Mouse (Mus musculus) lung, postnatal 25 days (tissue): ENCODE data around the gene Tmc2.

Experiments used
- DNase-seq: peaks from one replicate; pipeline ENCODE4 v3.0.0; 2022; ENCODE audit warnings: low spot score

Gene Tmc2

DNA sequence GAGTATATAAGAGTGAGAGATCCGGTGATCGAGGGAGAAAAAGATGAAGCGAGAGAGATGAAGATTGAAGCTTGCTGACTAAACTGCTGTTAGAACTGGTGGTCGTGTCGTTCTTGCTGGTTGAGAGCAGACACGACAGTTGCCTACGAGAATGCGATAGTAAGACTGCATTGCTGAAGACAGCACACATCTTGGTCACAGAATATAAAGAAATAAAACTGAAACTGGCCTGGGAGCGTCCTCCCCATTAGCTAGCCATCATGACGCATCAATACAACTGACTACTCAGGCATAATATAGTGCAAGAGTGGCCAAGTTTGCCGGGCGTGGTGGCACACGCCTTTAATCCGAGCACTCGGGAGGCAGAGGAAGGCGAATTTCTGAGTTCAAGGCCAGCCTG is at the start of gene Tmc2:
Gene Tmc2 (plus strand): TSS at position 301 of the 400 bp plus-strand sequence.
- DNase-seq, result no peak

DNA sequence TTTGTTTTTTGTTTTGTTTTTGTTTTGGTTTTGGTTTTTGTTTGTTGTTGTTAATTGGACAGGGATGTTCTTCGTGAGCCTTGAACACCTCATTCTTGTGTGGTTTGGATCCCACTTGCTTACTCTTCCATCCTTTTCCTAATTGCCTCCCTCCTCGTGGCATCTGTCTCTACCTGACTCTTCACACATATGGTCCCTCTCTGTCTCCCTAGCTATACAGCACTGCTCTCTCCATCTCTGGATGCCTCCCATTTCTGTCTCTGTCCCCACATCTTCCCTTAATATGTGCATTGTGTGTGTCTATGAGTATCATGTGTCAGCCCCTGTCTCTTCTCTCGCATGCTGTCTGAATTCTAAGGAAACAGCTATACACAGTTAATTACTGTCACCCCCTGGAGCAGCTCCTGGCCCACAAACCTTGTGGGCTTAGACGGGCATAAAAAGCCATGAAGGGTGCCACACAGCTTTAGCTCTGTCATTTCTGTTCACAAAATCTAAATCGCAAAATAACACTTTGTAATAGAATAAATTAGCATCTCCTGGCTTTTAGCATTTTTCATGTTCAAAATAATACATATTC is 48.8 kb upstream of the Tmc2 start:
- DNase-seq, result no peak

DNA sequence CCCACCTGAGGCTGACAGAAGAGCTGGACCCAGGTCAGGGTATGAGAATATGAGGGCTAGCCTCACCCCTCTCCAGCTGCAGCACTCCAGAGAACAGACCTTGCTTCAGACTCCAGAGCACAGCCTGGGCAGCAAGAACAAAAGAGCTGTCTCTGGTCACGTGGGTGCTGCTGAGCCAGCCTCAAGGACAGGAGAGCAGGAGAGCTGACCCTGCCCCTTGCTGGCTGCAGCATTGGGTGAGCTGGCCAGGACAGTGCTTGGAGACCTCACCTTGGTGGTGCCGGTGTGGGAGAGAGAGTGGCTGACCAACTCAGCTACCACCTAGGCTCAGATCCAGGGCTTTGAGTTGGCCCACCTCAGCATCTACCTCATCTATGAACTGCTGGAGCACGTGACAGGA is 39.8 kb upstream of the Tmc2 start:
- no peak for DNase-seq

DNA sequence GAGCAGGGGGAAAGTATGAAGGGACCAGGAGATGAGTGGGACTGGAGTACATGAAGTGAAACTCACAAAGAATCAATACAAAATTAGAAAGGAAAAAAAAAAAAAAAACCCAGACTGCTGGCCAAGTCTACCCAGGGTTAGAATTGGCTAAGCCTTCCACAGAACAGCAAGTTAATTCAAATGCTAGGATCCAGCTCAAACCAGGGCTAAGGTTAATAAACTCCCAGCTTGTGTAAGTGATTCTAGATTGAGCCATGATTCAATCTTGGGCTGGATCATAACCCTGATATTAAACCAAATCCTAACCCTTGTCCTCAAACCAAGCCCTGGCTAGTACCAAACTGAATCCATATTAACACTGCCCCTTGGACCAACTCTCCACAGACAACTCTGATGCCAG is 39.1 kb upstream of the Tmc2 start:
- no peak for DNase-seq

DNA sequence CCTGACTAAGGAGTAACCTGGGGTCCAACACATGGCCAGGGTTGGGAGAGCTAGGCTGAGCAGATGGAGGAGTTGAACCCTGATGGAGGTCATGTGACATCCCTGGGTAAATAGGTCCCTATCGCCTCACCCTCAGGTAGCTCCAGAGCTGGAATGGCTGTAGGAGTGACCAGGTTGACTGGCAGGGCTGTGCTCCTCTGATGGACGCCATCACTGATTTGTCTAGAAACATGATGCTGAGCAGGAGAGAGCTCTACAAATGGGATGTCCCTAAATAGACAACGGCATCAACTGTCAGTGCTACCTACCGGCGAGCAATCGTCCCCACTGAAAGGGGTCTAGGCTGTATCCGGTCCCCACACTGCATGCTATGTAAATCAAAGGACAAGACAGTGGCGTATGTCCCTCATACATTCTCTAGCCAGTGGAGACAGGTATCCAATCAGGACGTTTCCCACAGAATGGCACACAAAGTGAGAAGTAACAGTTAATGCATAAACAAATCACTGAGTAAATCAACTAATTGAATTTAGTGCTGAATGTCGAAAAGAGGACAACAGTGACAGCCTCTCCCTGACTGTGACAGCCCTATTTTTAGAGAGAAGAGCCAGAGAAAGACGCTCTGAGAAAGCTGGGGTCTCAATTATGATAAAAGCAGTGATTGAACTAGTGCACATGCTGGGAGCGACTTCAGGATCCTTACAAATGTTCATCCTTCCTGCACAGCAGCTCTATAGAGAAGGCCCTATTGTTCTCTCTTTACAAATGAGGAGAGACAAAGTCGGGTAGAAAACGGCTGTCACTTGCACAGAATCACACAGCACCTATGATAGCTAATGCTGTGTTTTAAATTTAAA is 37.5 kb upstream of the Tmc2 start:
- no peak for DNase-seq

DNA sequence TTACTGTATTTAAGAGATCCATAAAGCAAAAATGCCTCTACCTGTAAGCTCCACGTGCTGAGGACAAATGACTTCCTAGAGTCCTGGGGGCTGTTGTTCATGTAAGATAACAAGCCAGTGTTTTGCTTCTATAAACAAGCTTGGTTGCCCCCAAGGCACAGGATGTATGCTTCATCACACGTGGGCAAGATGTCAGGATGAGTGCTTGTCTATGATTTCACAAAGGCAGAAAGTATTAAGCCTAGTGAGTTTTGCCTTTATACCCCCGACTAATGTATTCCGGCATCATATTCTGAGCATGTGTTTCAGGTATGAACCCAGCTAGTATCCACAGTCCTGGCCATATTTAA is 36.9 kb upstream of the Tmc2 start:
- no peak for DNase-seq

DNA sequence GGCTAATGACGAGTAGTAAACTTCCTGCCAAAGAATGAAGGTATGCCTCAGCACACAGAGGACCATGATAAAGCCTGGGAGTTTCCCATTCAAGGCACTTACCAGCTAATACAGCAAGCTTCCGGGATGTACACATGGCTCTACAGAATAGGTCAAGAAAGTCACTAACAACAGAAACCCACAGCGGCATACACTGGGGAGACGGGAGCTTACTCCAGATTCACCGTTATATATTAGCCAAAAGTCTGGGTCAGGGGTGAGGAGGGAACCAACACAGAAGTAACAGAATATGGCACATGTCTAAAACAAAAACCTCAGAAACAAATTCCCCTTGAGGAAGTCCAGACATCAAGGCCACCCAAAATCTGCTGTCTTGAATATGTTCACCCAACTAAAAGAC is 32.3 kb upstream of the Tmc2 start:
- DNase-seq, result no peak

DNA sequence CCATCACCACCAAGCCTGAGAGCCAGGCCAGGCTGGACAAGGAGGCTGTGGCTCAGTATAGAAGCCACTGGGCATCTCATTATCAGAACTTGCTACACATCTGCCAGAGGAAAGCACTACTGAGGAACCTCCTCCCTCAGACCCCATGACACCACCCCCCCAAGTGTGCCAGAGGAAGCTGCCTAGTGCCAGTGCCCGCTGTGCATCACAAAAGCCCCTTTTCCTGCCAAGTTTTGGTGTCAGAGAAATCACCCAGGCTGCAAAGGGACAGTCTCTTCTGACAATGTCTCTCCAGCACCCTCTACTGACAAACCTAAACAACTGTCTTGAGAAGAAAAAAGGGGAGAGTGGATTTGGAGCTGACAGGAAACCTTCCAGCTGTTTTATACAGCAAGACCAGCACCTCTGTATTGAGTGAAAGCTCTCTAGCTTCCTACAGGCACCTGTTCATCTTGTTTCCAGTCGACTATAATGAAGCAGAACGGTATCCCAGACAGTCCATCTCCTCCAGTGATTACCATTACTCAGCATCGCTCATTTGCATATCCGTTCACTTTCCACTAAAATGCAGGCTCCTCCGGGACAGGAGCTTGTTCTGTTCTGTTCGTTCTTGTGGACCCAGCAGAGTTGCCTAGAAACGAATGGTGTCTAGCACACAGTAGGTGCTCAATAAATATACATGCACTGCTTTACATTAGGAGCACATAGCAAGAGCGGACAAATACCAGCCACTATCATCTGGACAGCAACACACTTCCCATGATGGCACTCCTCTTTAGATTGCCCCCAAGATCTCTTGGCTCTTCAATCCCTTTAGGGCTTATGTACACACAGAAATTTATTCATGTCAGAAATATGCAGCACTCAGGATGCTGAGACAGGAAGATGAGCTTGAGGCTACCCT is 28.4 kb upstream of the Tmc2 start:
- DNase-seq, result peak; percentile 10

DNA sequence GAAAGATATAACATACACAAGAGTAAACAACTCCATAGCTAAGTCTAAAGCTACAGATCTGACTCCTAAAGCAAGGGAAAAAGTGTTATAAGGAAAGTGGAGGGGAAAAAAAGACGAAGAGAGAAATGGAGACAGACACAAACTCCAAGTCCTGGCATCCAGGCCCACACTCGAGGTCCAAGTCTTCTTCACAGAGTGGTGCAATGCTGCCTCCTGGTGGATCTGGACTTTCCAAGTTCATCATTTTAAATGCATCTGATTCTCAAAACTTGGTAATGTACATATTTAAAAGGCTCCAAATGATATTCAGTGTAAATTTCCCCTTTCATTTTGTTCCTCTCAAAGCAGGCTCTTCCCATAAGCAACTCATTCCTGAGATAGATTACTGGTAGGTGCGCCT is 27.1 kb upstream of the Tmc2 start:
- peak; percentile 12 for DNase-seq

DNA sequence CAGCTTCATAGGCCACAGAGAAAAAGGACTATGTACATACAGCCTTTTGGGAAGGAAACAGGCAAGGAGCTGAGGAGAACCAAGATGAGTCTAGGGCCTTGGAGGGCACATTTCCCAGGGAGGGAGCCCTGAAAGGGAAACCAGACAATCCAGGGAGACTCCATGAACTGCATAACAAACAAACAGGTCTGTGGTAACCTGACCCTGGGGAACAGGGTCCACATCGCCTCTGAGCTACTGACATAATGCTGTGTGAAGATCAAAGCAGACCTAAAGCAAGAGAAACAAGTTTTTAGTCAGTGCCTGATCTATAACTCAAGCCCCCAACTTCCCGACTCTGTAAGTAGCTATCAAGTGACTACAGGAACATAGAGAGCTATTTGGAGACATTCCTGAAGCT is 23.3 kb upstream of the Tmc2 start:
- no peak for DNase-seq

DNA sequence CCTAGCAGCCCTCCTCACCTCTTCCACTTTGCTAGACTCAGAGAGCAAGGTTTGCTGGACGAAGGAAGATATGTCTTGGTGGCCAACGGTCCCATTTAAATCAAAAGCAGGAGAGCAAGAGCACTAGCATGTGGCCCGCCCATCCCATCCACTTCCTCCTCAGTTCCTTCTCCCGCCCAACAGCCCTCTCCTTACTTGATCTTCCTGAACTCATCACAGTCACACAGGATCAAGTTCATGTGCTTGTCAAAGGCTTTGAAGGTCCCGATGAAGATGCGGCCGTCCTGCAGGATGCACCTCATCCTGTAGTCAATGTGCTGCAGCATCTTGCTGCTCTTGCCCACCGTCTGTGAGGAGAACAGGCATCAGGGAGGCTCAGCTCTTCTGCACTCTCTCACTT is 18.2 kb upstream of the Tmc2 start:
- peak; percentile 7 for DNase-seq

DNA sequence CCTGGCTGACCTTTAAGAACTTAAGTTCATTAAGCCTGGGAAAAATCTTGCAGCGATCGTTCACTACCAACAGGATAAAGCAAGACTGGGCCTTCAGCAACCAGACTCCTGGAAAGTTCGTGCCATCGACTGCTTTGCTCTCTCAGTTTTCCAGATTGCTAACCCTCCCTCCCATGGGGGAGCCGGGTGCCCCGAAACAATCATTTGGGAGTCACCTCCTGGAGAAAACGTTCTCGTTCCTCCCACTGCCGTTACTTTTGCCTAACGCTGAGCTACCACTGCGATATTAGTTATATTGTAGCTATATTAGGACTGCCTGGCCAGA is 16.7 kb upstream of the Tmc2 start:
- DNase-seq, result no peak

DNA sequence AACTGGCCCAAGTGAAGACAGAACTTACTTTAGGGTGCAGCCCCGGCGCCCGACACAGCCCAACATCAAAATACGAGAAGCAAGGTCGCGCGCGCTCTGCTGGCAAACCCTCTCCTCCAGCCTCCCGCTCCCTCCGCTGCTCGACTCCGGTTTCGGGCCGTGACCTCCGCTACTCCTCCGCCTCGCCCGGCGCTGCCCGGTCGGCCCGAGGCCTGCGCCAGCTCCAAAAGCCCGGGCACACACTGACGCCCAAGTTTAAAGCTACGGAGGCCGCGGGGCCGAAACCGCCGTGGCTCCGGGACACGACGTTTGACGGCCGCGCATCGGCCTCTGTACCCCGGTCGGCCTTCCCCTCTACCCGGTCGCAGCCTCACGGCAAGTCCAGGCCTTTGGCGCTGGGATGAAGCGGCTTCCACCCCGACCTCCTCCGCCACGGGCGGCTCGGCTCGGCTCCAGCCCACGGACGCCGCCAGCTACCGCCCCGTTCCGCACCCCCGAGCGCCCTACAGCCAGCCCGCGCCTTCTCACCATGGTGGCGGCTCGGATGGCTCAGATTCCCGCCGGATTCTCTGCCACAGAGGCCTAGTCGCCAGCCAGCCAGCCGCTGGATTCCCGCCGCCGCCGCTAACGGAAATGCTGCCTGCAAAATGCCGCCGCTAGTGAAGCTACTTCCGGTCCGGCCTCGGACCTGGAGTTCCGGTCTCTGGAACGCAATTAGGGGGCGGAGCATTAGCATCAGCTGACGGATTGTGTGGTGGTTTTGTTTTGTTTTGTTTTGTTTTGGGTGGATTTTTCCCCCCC is 16.1 kb upstream of the Tmc2 start, which contains the start of gene Snrpb:
Gene Snrpb (minus strand): TSS at position 698 of the 801 bp plus-strand sequence.
- peak; percentile 92 for DNase-seq

DNA sequence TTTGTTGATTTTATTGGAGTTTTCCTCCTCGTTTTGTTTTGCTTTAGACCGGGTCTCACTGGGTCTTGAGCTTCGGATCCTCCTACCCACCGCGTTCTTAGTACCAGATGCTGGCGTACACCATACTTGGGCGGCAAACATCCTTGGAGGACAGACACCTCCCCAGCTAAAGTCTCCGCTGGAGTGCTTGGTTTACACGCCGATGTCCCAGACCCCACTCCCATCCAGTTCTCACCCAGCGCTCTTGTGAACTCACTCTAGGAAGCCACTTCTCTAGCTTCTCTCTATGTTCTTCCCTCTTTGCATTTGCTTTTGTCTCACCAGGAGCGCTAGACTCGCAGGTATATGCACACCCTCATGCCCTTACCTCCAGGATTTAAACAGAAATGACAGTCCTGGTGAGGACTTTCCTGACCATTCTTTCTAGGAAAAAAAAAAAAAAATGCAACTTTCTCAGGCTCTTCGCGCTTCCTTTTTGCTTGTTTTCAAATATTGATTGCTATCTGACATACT is 15.4 kb upstream of the Tmc2 start:
- DNase-seq, result no peak

DNA sequence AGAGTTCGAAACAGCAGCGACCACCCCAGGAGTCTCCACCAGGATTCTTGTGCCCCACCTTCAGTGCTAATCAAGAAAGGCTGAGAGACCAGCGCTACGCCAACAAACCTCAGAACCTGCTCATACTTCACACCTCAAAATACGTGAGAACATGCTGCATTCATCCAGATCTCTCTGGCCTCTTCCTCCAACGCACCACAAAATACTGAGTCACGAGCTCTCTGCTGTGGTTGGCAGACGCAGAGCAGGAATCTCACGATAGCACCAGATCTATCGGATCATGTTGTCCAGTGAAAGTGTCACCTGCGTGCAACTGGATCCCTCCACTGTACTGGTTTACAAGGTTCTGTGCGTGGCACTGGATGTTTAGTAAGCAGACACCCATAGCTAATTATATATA is 6.6 kb upstream of the Tmc2 start:
- DNase-seq, result no peak

DNA sequence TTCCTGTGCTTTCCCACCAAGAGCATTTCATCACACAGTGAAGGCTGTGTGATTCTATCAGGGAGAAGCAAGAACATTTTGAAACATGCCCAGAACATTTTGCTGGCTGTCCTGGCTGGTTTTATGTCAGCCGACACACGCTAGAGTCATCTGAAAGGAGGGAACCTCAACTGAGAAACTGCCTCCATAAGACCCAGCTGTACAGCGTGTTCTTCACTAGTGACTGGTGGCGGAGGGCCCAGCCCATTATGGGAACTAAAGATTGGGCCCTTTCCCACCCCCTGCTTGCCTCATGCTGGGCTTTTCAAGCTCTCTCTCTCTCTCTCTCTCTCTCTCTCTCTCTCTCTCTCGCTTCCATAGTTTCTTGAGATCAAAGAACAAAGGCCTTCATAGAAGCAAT is 6.0 kb downstream of the Tmc2 start:
- DNase-seq, result no peak

DNA sequence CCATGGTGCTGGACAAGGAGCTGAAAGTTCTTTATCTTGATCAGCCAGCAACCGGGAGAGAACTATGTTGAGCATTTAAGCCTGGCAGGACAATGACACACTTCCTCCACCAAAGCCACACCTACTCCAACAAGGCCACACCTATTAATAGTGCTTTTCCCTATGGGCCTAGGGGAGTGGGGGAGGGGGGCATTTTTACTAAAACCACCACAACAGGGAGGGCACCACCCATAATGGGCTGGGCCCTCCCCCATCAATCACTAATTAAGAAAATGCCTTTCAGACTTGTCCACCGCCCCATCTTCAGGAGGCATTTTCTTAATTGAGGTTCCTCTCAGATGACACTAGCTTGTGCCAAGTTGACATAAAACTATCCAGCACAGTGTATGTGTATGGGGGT is 12.4 kb downstream of the Tmc2 start:
- no peak for DNase-seq

DNA sequence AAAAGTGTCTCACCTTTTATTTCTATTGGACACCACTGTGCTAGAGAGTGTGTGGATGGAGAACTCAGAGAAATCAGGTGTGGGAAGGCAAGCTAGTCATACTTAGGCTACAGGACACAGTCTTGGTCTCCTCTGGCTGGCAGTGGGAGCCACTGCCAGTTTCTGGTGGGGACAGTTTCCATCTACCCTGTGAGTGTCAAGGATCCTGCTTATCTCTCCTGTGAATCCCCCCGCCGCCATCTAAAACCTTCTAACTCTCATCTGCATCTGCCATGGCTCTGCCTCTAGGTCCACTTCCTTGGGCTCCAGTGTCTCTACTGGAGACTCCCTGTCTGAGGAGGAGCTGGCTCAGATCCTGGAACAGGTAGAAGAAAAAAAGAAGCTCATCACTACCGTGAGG is 13.0 kb downstream of the Tmc2 start:
- no peak for DNase-seq

DNA sequence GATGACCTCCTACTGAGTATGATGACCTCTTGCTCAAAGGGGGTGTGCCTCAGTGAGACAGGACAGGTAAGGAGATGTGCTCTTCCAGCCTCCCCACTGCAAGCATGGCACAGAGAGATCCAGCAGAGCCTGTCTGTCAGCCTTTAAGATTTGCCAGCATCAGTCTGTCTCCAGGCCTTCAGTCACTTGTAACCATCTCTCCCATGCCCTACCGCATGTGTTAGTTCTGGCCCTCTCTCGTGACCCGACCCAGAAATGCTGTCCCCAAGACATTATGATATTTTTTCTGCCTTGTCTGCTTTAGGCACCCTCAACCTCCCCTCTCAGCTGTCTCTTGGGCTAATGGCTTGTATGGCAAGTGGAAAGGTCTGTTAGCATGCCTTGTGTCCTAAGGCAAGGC is 14.6 kb downstream of the Tmc2 start:
- no peak for DNase-seq

DNA sequence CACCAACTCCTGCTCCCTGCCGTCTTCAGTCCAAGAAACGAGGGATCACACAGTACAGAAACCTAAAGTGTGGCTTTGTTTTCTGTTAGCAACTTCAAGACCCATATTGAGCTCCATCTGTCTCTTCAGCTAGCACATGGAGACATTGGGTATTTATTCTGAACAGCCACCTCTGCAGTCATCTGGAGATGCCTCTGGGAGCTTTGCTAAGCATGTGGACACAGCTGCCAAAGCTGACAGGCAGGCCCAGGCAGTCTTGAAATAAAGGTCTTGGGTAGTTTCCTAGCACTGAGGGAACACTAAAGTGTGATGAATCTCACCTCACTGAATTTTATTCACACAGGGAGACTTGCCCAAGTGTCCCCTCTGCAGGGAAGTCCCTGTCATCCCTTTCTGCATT is 16.6 kb downstream of the Tmc2 start:
- DNase-seq, result no peak

DNA sequence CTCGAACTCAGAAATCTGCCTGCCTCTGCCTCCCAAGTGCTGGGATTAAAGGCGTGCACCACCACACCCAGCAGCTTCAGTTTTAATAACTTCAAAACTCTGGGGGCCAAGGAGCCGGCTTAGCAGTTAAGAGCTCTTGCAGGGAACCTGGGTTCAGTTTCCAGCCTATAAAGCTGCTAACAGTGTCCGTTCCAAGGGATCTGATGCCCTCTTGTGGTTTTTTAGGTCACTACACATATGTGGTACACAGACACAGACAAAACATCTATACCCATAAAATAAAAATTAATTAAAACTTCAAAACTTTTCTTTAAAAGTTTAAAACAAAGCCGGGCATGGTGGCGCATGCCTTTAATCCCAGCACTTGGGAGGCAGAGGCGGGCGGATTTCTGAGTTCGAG is 51.9 kb downstream of the Tmc2 start:
- peak; percentile 48 for DNase-seq

DNA sequence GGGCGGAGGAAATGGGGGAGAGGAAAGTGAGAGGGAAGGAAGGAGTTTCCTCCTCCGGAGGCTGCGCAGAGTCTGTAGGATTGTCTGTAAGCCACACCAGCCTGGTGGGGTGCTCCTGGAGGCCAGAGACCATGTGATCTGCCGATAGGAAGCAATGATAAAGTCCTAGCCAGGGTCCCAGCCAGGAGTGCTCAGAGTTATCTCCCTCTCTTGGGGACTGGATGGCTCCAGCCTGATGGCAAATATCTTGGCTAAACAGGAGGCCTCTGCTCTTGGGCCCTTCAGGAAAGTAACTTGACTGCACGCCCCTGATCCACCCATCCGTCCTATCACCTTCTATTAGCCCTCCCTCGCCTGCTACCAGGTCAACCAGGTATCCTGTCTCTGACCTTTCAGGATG is 53.2 kb downstream of the Tmc2 start:
- DNase-seq, result no peak
